Mouse (Mus musculus) liver, postnatal 0 days (tissue): Measurements from ENCODE around the gene Mcm3. TPM values are rescaled to one million over a fixed set of nuclear protein-coding genes. Genes with fewer than 3 reads are reported as not detected.
"Not testable (repeated sequence)": the region's sequence is repeated elsewhere in the genome, so short reads cannot be mapped to it uniquely, and the experiment has no call there.

ENCODE experiments used
- ATAC-seq: fragments of 200-750 bp; cut with Nextera tagmentation; 2 replicates; pipeline ENCODE4 v1.8.0; 2017; ENCODE audit warnings: mild to moderate bottlenecking, moderate library complexity
- DNase-seq: peaks from one replicate; pipeline ENCODE4 v3.0.0-alpha.2; 2016
- H3K27ac ChIP-seq: fragments of 300-500 bp; sonication (generic); 2 replicates; pipeline ENCODE4 v1.5.1; 2014; ENCODE audit warnings: antibody characterized with exemption, moderate library complexity, mild to moderate bottlenecking, low read depth
- H3K27me3 ChIP-seq: fragments of 300-500 bp; sonication (generic); 2 replicates; pipeline ENCODE4 v1.6.1; 2014; ENCODE audit warnings: low read length, control low read depth, mixed read lengths; ENCODE audit not compliant: insufficient read depth
- H3K36me3 ChIP-seq: fragments of 300-500 bp; sonication (generic); replicated peaks from 2 replicates; pipeline ENCODE4 v1.6.1; 2014; ENCODE audit warnings: mild to moderate bottlenecking, control low read depth, low read length, moderate library complexity, mixed read lengths; ENCODE audit not compliant: insufficient read depth
- H3K4me1 ChIP-seq: fragments of 300-500 bp; sonication (generic); 2 replicates; pipeline ENCODE4 v1.6.1; 2014; ENCODE audit warnings: antibody characterized with exemption, mild to moderate bottlenecking, control low read depth; ENCODE audit not compliant: insufficient read depth
- H3K4me2 ChIP-seq: fragments of 300-500 bp; sonication (generic); 2 replicates; pipeline ENCODE4 v1.6.1; 2014; ENCODE audit warnings: low read depth, mild to moderate bottlenecking, low read length, moderate library complexity, mixed read lengths
- H3K4me3 ChIP-seq: fragments of 300-500 bp; sonication (generic); 2 replicates; pipeline ENCODE4 v1.5.1; 2014; ENCODE audit warnings: low read depth, low read length
- H3K9ac ChIP-seq: fragments of 300-500 bp; sonication (generic); replicated peaks from 2 replicates; pipeline ENCODE4 v1.6.1; 2014; ENCODE audit warnings: mild to moderate bottlenecking, moderate library complexity
- H3K9me3 ChIP-seq: fragments of 300-500 bp; sonication (generic); 2 replicates; pipeline ENCODE4 v1.6.1; 2016; ENCODE audit warnings: mild to moderate bottlenecking, control low read depth, low read length, mixed read lengths
- CTCF ChIP-seq: sonication (generic); IDR thresholded peaks from 2 replicates; pipeline ENCODE4 v1.5.1; 2016; ENCODE audit warnings: antibody characterized with exemption, low read depth
- EP300 ChIP-seq: IDR thresholded peaks from 2 replicates; pipeline ENCODE4 v1.6.1; 2016; ENCODE audit warnings: antibody characterized with exemption, low read depth, mild to moderate bottlenecking
- WGBS: fragments of 180-500 bp; shearing (Covaris S2); extraction: QIAGEN DNeasy Blood & Tissue Kit; methylation state at CpG from one replicate; pipeline ENCODE4 v1.1.7; 2014; ENCODE audit not compliant: insufficient replicate concordance; 5-methylcytosine and 5-hydroxymethylcytosine counted together
- polyA plus RNA-seq: library from polyadenylated mRNA; unstranded; fragments of >200 nt; fragmentation: Nextera tagmentation; extraction: Ambion mirVana; gene quantifications from 2 replicates; pipeline ENCODE4 v1.2.1, GENCODE M21; 2015

Gene Mcm3
- polyA plus RNA-seq, 1 experiment from 2014 or later, result 55.3 TPM

- Histone ChIP-seq H3K27ac (no peak overlapping the region), H3K9ac (no peak overlapping the region), H3K4me2 (no peak overlapping the region), H3K9me3 (no peaks in the 10 kb centered on the region), H3K36me3 (no peaks in the 10 kb centered on the region), H3K27me3 (no peaks in the 10 kb centered on the region), H3K4me3 (no peak overlapping the region), H3K4me1 (no peaks in the 10 kb centered on the region)
- TF ChIP-seq CTCF, result no peak
- TF ChIP-seq EP300, result no peak
- ATAC-seq (no peak), DNase-seq (no peak)
- 55% methylated on average over 7 of the region's 7 CpGs for WGBS
Observed at GRCm38 (mm10) chr1:20791414-20791813, 28.7 kb downstream of the Mcm3 start.

GRCm38 (mm10) chr1:20790517-20790916, 29.6 kb downstream of the Mcm3 start, which contains the start of gene Il17f:
Gene Il17f, minus strand, starts transcription at chr1:20790617.
- DNase-seq, H3K9me3 ChIP-seq, ATAC-seq, H3K9ac ChIP-seq, H3K4me3 ChIP-seq, H3K36me3 ChIP-seq, H3K4me2 ChIP-seq, H3K4me1 ChIP-seq, H3K27ac ChIP-seq, H3K27me3 ChIP-seq: not testable (repeated sequence)
- WGBS, result 77% methylated on average over 1 of the region's 1 CpGs

- Histone ChIP-seq H3K4me3 (no peak overlapping the region), H3K27ac (no peak overlapping the region), H3K4me1 (no peaks in the 10 kb centered on the region), H3K27me3 (no peaks in the 10 kb centered on the region), H3K9me3 (no peaks in the 10 kb centered on the region), H3K9ac (no peak overlapping the region), H3K4me2 (no peak overlapping the region), H3K36me3 (no peaks in the 10 kb centered on the region)
- TF ChIP-seq CTCF (no peak), EP300 (no peak)
- 53% methylated on average over 10 of the region's 10 CpGs for WGBS
- DNase-seq (no peak), ATAC-seq (no peak)
Observed at GRCm38 (mm10) chr1:20788419-20788818, 31.7 kb downstream of the Mcm3 start.

GRCm38 (mm10) chr1:20787046-20787445, 33.1 kb downstream of the Mcm3 start:
- WGBS, result 42% methylated on average over 8 of the region's 8 CpGs
- no peak for ATAC-seq

GRCm38 (mm10) chr1:20778366-20778765, 41.7 kb downstream of the Mcm3 start:
- Histone ChIP-seq H3K4me3 (no peak overlapping the region), H3K36me3 (no peaks in the 10 kb centered on the region), H3K4me2 (no peak overlapping the region), H3K27ac (no peak overlapping the region), H3K4me1 (no peaks in the 10 kb centered on the region), H3K9ac (no peak overlapping the region), H3K9me3 (no peaks in the 10 kb centered on the region), H3K27me3 (no peaks in the 10 kb centered on the region)
- DNase-seq (no peak), ATAC-seq (no peak)
- TF ChIP-seq CTCF (no peak), EP300 (no peak)
- WGBS, result 64% methylated on average over 2 of the region's 2 CpGs

More at GRCm38 (mm10) chr1:20787046-20787445, 33.1 kb downstream of the Mcm3 start:
- Histone ChIP-seq H3K9ac (no peak overlapping the region), H3K4me3 (no peak overlapping the region), H3K36me3 (no peaks in the 10 kb centered on the region), H3K27me3 (no peaks in the 10 kb centered on the region), H3K9me3 (no peaks in the 10 kb centered on the region), H3K4me2 (no peak overlapping the region), H3K4me1 (no peaks in the 10 kb centered on the region), H3K27ac (no peak overlapping the region)
- TF ChIP-seq EP300, result no peak
- no peak for TF ChIP-seq CTCF
- DNase-seq, result no peak

- not testable (repeated sequence) for H3K9me3 ChIP-seq
Observed at GRCm38 (mm10) chr1:20774026-20774730, 45.9 kb downstream of the Mcm3 start.

GRCm38 (mm10) chr1:20766526-20766925, 53.6 kb downstream of the Mcm3 start:
- Histone ChIP-seq H3K4me2 (no peak overlapping the region), H3K9ac (no peak overlapping the region), H3K4me1 (no peaks in the 10 kb centered on the region), H3K36me3 (no peaks in the 10 kb centered on the region), H3K4me3 (no peak overlapping the region), H3K27me3 (no peaks in the 10 kb centered on the region), H3K9me3 (no peaks in the 10 kb centered on the region), H3K27ac (no peak overlapping the region)
- TF ChIP-seq CTCF (no peak), EP300 (no peak)
- WGBS, result 62% methylated on average over 6 of the region's 6 CpGs
- no peak for ATAC-seq
- no peak for DNase-seq

More at GRCm38 (mm10) chr1:20774026-20774730, 45.9 kb downstream of the Mcm3 start:
- H3K4me2 ChIP-seq, H3K27ac ChIP-seq, H3K4me3 ChIP-seq, H3K27me3 ChIP-seq, DNase-seq, H3K36me3 ChIP-seq, ATAC-seq, H3K9ac ChIP-seq, H3K4me1 ChIP-seq: not testable (repeated sequence)
- 75% methylated on average over 4 of the region's 4 CpGs for WGBS
